Mouse (Mus musculus) NIH3T3 (cell line): ENCODE results near the gene Zzz3.
A peak's percentile ranks its signal among the peaks of the same experiment; 100 is the strongest.

Experiments used
- DNase-seq: peaks from one replicate; pipeline ENCODE4 v3.0.0-alpha.2; 2012; ENCODE audit warnings: low read depth

Zzz3 gene

GRCm38 (mm10) chr3:152497084-152497483, 101.8 kb downstream of the Zzz3 start:
- DNase-seq, result no peak

DNA sequence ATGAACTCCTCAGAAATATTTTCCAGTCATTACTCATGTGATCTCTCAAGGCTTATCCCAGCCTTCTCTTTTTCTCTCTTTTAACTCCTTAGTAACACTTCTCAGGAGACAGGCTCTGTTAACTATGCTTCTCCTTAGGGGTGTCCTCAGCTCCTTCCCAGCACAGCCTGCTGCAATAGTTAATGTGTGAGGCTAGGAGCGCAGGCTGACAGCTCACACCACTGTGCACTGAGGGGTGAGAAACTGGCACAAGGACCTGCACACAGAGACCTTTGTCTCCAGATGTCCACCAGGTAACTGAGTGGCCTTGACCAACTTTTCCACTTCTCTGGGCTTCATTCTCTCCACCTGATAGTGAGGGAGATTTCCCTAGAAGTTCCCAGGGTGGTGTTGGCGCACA, 102.6 kb downstream of the Zzz3 start:
- peak; percentile 48 for DNase-seq

GRCm38 (mm10) chr3:152498968-152499696, 103.9 kb downstream of the Zzz3 start:
- DNase-seq, result no peak

- DNase-seq, result peak; percentile 50
Measured at GRCm38 (mm10) chr3:152507900-152508299, 112.6 kb downstream of the Zzz3 start.

DNA sequence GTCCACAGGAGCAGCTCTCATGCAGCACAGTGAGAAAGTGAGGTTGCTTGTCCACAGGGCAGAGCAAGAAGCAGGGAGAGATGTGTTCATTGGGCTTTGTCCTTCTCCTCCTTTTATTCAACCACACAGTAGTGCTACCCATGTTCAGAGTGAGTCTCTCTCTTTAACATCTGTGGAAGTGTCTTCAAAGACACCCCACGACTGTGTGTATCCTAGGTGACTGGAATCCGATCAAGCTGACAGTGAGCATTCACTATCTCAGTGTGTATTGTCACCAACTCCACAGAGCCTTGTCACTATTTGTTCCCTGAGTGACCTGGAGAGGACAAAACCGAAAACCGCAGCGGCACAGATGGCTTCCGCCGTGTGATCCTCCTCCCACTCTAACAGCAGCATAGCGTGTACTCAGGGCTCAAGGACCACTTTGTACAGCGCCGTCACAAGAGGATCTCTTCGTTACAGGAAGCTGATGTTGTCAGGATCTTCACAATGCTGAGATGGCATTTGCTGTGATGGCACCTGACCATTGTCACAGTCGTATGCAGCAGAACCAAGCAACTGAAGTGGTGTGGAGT, 113.2 kb downstream of the Zzz3 start:
- no peak for DNase-seq

- DNase-seq, result no peak
Measured at GRCm38 (mm10) chr3:152509268-152509667, 114.0 kb downstream of the Zzz3 start.
